Mouse (Mus musculus): ENCODE measurements around the gene Rab5a.

The Rab5a gene

GRCm38 (mm10) chr17:53543591-53544324 is 64.7 kb downstream of the Rab5a start:
- DNase-seq (ENCODE audit: low spot score), result no peak

- no peak for DNase-seq (ENCODE audit: low spot score)
Measured at GRCm38 (mm10) chr17:53551306-53552299, 72.6 kb downstream of the Rab5a start.

DNA sequence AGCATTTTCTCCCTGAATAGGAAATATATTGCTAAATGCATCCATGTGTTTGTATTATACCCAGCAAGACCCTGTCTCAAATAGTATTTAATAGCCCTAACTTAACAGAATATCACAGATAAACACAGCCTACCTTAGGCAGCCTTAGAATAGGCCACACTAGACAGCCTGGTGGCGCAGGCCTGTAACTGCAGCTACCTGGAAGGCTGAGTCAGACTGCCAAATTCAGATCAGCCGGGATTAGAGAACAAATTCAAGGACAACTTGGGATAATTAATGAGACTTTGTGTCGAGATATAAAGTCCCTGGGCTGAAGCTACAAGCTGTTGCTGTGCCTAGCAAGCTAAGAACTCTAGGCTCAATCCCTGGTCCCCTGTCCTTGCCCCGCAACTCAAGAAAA is 75.1 kb downstream of the Rab5a start:
- no peak for DNase-seq (ENCODE audit: low spot score)

DNA sequence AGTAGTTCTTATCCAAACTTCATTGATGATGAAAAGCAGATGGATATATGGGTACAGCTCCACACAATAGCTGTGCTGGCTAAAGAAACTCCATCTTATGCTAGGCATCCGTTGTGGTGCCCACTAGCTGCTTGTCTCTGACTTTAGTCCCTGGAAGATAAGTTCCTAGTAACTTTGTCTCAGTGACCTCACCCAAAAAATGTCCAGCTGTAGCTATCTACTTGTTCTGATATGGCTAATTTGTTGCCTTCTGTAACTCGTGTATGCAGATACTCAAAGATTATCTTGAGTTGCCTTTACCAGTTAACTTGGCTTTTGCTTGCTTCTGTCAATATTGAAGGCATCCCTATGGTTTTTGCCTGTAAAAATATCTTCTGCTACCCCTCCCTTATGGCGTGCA is 75.8 kb downstream of the Rab5a start:
- DNase-seq (ENCODE audit: low spot score), result no peak

Measured in embryo, embryonic 10.5 days (tissue).